Mouse (Mus musculus) splenic B cell, adult 2 months (primary cell): ENCODE data around the gene Acy3.

Source experiments
- DNase-seq: peaks from one replicate; pipeline ENCODE4 v3.0.0-alpha.2; 2011; ENCODE audit warnings: low read depth, low spot score
- H3K27me3 ChIP-seq: 2 replicates; pipeline ENCODE4 v1.6.1; 2012; ENCODE audit warnings: mild to moderate bottlenecking, low read length, moderate library complexity, mixed read lengths; ENCODE audit not compliant: control insufficient read depth, poor library complexity, insufficient read depth, severe bottlenecking
- H3K36me3 ChIP-seq: 2 replicates; pipeline ENCODE4 v1.6.1; 2012; ENCODE audit warnings: mild to moderate bottlenecking, low read length, moderate library complexity, mixed read lengths; ENCODE audit not compliant: control insufficient read depth, poor library complexity, insufficient read depth, severe bottlenecking

The Acy3 gene

GRCm38 (mm10) chr19:4003112-4003511, 16.7 kb downstream of the Acy3 start, which contains the start of gene Doc2g:
Gene Doc2g, plus strand, starts transcription at chr19:4003313.
- DNase-seq: no peak
- Histone ChIP-seq H3K27me3 (no peaks in the 10 kb centered on the region), H3K36me3 (peaks cover 7% of the 10 kb centered on the region)

DNA sequence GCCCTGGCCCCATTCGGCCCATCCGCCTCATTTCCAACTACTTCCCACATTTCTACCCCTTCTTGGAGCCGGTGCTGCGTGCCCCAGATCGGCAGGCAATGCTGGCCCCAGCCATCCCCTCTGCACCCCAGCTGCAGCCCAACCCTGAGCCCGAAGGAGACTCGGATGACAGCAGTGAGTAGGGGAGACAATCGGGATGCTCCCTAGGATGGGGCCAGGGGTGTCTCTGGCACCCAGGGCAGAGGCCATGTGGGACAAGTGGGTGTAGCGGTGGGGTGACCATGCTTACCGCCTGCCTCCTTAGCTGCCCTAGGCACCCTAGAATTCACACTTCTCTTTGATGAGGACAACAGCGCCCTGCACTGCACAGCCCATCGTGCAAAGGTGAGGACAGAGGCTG, 17.3 kb downstream of the Acy3 start:
- no peaks in the 10 kb centered on the region for H3K27me3 ChIP-seq
- DNase-seq: no peak
- peaks cover 7% of the 10 kb centered on the region for H3K36me3 ChIP-seq

GRCm38 (mm10) chr19:4004331-4004730, 18.0 kb downstream of the Acy3 start:
- Histone ChIP-seq H3K27me3 (no peaks in the 10 kb centered on the region), H3K36me3 (peaks cover 7% of the 10 kb centered on the region)
- no peak for DNase-seq

GRCm38 (mm10) chr19:4005091-4005490, 18.7 kb downstream of the Acy3 start:
- DNase-seq: no peak
- peaks cover 7% of the 10 kb centered on the region for H3K36me3 ChIP-seq
- no peaks in the 10 kb centered on the region for H3K27me3 ChIP-seq

DNA sequence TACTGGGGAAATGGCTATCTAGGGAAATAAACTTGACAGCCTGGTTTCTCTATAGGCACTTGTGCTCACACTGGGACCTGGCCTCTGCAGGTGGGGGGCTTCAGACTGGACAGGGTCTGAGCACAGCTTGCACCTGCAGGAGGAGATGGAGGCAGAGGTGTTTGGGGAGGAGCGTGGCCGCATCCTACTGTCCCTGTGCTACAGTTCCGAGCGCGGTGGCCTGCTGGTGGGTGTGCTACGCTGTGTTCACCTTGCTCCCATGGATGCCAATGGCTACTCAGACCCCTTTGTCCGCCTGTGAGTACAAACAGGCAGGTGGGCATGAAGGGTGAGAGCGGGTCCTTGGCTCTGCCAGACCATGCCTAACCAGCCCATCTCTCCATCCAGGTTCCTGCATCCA, 19.6 kb downstream of the Acy3 start:
- no peak for DNase-seq
- Histone ChIP-seq H3K27me3 (no peaks in the 10 kb centered on the region), H3K36me3 (peaks cover 7% of the 10 kb centered on the region)

- no peaks in the 10 kb centered on the region for H3K27me3 ChIP-seq
- peaks cover 6% of the 10 kb centered on the region for H3K36me3 ChIP-seq
- DNase-seq: no peak
Observed at GRCm38 (mm10) chr19:4011086-4011485, 24.7 kb downstream of the Acy3 start.

- H3K36me3 ChIP-seq: peaks cover 2% of the 10 kb centered on the region; the same call in 1 of the 2 replicates
- H3K27me3 ChIP-seq: no peaks in the 10 kb centered on the region
- peak; percentile 96 for DNase-seq
Observed at GRCm38 (mm10) chr19:4012432-4013022, 26.2 kb downstream of the Acy3 start, which contains the start of gene Ndufv1. Gene Ndufv1, minus strand, starts transcription at chr19:4012806.

DNA sequence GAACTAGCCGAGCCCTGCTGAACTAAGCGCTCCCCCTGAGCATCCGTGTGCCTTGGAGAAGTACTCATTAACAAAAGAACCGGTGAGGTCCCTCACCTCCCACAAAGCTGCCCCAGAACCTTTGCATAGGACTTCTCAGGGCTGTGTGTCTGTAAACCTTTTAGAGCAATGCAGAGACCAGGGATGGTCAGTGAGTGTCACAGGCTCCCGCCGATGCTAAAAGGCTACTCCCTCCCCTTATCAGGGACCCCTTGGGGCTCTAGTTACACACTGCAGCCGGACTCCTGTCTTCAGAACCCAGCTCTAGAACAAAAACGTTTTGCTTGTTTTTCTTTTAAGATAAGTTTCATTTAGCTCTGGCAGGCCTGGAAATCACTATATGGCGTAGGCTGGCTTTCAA, 26.7 kb downstream of the Acy3 start:
- H3K36me3 ChIP-seq: no peaks in the 10 kb centered on the region
- no peak for DNase-seq
- H3K27me3 ChIP-seq: no peaks in the 10 kb centered on the region

GRCm38 (mm10) chr19:4014802-4015201, 28.4 kb downstream of the Acy3 start:
- DNase-seq: no peak
- no peaks in the 10 kb centered on the region for H3K27me3 ChIP-seq

GRCm38 (mm10) chr19:4015635-4016034, 29.3 kb downstream of the Acy3 start:
- DNase-seq: no peak

More at GRCm38 (mm10) chr19:4014802-4015201, 28.4 kb downstream of the Acy3 start:
- no peaks in the 10 kb centered on the region for H3K36me3 ChIP-seq

DNA sequence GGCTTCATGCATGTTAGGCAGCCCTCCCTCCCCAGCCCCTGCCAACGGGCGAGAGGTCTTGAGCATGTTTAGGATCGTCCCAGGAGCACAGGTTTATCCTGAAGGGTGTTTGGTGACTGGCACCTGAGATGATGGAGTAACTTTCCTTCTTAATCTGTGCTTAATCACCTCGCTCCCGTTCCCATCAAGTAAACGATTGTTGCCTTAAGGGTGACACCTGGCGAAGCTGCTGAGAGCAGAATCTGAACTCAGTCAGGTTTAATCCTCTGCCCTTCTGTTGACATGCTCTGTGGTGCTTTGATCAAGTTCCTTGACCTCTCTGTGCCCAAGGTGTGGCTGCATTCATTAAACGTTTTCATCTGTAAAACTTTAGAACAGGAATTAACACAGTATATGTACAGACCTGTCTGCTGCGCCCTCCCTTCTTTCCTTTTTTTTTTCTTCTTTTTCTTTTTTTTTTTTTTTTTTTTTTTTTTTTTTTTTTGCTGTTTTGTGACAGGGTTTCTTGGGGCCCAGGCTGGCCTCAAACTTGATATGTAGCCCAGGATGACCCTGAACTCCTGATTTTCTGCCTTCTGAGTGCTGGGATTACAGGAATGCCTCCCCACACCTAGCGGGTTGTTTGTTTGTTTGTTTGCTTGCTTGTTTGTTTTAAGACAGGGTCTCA, 31.7 kb downstream of the Acy3 start:
- H3K27me3 ChIP-seq: no peaks in the 10 kb centered on the region
- DNase-seq: no peak

More at GRCm38 (mm10) chr19:4015635-4016034, 29.3 kb downstream of the Acy3 start:
- no peaks in the 10 kb centered on the region for H3K36me3 ChIP-seq
- H3K27me3 ChIP-seq: no peaks in the 10 kb centered on the region

DNA sequence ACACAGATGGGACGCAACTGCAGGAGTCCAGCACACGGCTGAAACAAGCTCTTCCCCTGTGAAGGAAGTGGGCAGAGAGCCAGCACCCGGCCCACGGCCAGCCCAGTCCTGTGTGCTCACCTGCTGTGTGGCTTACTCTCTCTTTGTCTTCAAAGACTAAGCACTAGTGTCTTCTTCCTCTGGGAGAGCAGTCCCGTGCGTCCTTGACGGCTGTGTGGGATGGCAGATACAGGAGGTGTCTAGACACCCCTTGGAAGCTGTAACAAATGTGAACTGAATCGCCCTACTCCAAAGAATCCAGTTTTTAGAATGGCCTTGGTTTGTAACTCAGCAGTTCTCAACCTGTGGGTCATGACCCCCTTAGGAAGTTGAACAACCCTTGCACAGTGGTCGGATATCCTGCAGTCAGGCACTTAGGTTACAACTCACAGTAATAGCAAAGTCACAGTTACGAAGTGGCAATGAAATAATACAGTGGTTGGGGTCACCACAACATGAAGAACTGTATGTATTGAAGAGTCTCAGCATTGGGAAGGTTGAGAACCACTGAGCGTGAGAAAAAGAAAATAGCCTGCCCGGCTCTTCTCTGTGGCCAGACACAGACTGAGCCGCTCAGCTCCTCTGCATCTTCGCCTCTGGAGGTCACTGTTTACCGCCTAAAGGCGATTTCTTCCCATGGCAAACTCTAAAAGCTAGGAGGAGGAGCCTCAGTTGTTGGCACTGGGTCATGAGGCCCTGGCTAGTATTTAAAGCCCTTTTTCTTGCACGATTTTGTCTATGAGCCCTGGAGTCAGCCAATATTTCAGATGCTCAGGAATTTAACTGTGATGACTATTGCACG, 32.6 kb downstream of the Acy3 start:
- Histone ChIP-seq H3K27me3 (no peaks in the 10 kb centered on the region), H3K36me3 (no peaks in the 10 kb centered on the region)
- peak; percentile 85 for DNase-seq

More for the DNA sequence above, 31.7 kb downstream of the Acy3 start:
- no peaks in the 10 kb centered on the region for H3K36me3 ChIP-seq

DNA sequence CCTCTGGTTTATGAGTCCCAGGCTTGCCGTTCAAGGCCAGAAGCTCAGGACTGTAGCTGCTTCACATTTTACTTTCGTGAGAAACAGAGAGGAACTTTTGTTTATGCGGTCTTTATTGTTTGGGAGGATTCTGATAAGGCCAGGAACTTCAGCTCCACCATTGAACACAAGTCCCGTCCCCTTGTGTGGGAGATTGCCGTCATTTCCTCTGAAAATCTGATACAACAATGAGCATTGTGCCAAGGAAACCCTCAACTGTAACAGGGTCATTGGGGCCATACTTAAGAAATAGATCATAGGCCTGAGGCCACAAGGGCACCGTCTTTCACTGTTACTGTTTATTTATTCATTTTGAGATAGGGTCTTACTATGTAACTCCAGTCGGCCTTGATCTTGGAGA, 36.8 kb downstream of the Acy3 start:
- Histone ChIP-seq H3K36me3 (no peaks in the 10 kb centered on the region), H3K27me3 (no peaks in the 10 kb centered on the region)
- no peak for DNase-seq

- no peaks in the 10 kb centered on the region for H3K36me3 ChIP-seq
- no peaks in the 10 kb centered on the region for H3K27me3 ChIP-seq
- DNase-seq: no peak
Observed at GRCm38 (mm10) chr19:4027576-4027975, 41.2 kb downstream of the Acy3 start.

DNA sequence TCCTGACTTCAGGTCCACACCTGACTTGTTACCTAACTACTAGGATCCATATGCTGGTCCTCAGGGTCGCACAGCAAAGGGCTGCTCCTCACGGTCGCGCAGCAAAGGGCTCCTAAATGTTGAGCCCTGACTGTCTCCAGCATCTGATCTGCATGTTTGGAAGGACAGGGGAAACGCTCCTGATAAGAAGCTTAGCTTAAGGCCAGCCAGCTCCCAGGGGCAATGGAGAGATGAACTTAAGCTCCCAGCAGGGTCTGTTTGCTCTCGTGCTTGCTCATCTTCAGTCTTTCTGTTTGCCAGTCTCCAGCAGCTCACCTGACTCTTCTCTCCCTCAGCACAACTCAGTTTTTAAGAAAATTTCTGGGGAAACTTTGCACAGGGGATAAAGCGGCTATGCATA, 46.3 kb downstream of the Acy3 start:
- DNase-seq: no peak
- no peaks in the 10 kb centered on the region for H3K36me3 ChIP-seq
- H3K27me3 ChIP-seq: no peaks in the 10 kb centered on the region
